Mouse (Mus musculus): Measurements from ENCODE around the gene Stac2. TPM values are rescaled to one million over a fixed set of nuclear protein-coding genes. Genes with fewer than 3 reads are reported as not detected.

Stac2 gene
- total RNA-seq, 2 experiments from 2014 or later: 8.7 to 11.7 TPM

DNA sequence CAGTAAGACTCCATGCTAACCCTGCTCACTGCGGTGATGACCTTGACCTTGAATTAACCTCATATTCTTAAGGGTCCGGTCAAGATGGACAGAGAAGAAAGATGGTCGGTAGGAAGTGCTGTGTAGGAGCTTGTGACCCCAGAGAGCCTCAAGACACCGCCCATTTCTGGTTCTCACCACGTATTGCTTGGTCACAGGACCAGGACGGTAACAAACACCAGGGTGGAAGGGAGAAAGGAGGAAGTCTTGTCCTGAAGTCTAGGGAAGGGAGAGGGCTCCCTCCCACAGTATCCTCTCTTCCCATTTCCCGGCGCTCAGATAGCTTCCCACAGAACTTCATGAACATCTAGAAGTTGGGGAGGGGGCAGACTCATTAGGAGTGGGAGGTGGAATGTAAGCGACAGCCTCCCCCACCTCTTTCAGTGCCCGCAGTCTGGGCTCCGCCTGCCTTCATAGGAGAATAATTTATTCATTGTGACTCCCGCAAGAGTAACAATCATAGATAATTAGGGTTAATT, 1.6 kb downstream of the Stac2 start:
- intact Hi-C loops (cut with DNase I): no loop called here
- DNase-seq: no peak

DNA sequence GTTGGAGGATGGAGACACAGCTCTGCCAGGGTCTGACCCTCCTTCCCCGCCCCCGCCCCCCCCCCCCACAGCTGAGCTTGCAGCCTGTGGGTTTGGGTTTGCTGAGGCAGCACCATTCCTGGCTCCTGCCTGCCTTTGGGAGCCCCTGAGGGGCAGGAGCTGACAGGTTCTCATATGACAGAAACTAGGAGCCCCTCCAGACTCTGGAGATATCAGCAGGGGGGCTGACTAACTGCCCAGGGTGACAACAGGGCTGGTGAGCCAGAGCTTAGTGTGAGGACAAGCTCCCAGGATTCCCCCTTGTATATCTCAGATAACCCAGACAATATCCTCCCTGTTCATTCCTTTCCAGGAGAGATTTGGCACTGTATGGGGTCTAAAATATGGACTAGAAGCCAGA, 2.3 kb downstream of the Stac2 start:
- intact Hi-C loops (cut with DNase I): no loop called here
- no peak for DNase-seq

GRCm38 (mm10) chr11:98050520-98050815, 2.8 kb downstream of the Stac2 start:
- no peak for DNase-seq
- intact Hi-C loops (cut with DNase I): no loop called here

- DNase-seq: no peak
- intact Hi-C loops (cut with DNase I): no loop called here
Observed at GRCm38 (mm10) chr11:98049672-98050519, 3.4 kb downstream of the Stac2 start.

DNA sequence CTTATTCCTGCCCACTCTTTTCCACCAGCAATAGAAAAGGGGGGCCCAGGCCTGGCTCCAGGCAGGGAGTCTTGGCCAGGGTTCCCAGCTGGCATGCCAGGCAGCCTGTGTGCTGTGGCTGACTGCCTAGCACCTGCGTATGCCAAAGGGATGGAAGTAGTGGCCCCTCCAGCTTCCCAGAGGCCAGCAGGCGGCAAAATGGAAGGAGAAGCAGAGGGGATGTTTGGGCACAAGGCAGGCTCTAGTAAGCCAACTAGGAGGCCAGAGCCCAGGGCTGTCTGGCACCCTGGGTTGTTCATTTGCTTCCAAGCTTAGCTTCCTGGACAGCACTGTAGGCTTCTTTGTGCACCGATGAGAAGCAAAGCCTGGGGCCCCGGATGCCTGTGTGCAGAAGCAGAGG, 5.5 kb downstream of the Stac2 start:
- DNase-seq: peak; percentile 89
- intact Hi-C loops (cut with DNase I): no loop called here

DNA sequence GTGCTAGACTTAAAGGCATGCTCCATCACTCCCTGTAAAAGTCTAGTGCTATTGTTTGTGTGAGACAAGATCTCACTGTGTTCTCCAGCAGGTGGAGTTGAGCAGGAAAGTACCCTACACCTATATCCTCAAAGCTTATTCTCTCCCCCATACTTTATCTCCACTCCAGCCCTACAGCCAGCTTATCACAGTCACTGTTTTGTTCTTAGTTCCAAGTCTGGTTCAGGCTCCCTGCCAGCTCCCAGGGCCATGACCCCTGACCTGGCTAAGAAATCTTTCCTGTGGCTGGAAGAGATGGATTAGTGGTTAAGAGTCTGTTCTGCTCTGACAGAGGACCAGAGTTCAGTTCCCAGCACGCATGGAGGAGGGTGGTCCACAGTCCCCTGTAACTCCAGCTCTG, 6.8 kb downstream of the Stac2 start:
- intact Hi-C loops (cut with DNase I): no loop called here
- DNase-seq: no peak

- intact Hi-C loops (cut with DNase I): no loop called here
- DNase-seq: no peak
Observed at GRCm38 (mm10) chr11:98045596-98045995, 7.7 kb downstream of the Stac2 start.

DNA sequence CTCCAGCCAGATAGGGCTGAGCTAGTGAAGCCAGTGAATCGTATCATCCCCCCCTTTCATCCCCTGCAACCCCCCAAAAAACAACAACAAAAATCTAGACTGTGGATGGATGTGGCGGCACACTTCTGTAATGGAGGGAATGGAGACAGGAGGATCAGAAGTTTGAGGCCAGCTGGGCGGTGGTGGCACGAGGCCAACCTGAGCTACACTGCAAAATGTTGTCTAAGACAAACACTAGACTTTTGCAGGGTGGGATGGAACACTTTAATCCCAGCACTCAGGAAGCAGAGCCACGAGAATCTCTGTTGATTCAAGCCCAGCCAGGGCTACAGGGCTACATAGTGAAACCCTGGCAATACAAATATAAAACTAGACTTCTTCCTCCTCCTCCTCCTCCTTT, 9.2 kb downstream of the Stac2 start:
- DNase-seq: no peak
- intact Hi-C loops (cut with DNase I): no loop called here

DNA sequence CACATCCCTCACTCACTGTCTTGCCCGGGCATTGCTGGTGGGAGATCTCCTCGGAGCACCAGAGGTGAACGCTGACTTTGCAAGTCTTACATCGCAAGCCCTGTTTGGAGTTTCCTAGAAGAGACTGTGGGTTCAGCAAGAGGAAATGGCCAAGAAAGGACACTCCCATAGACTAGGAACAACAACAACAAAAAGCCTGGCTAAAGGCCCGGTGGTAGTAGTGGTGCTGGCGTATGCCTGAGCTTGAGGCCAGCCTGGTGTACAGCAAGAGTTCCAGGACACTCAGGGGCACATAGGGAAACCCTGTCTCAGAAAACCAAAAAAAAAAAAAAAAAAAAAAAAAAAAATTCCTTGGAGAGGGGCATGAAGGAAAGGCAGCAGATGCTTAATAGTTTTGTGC, 10.5 kb downstream of the Stac2 start:
- no peak for DNase-seq
- intact Hi-C loops (cut with DNase I): no loop called here

- intact Hi-C loops (cut with DNase I): no loop called here
- no peak for DNase-seq
Observed at GRCm38 (mm10) chr11:98040975-98041374, 12.3 kb downstream of the Stac2 start.

- peak; percentile 73 for DNase-seq
- intact Hi-C loops (cut with DNase I): no loop called here
Observed at GRCm38 (mm10) chr11:98037871-98038270, 15.4 kb downstream of the Stac2 start.

DNA sequence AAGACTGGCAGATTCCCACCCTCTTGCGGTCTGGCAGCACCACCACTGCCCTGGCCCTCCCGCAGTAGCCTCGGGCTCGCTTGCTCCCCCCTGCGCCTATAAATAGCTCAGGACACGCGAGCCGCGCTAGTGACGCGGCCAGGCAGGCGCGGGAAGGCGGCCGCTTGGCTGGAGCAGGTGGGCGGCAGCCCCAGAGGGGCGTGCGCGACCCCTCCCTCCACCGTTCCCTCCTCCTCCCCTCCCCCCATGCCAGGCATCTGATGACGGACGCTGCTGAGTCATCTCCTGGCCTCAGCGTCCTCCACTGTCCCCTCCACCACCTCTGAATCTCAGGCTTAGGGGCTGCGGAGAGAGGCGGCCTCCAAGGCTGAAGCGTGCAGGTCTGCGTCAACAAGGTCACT, 17.3 kb downstream of the Stac2 start:
- DNase-seq: peak; percentile 68
- intact Hi-C loops (cut with DNase I): no loop called here

GRCm38 (mm10) chr11:98034840-98035239, 18.4 kb downstream of the Stac2 start:
- intact Hi-C loops (cut with DNase I): no loop called here
- DNase-seq: peak; percentile 87

GRCm38 (mm10) chr11:98034061-98034460, 19.2 kb downstream of the Stac2 start:
- intact Hi-C loops (cut with DNase I): no loop called here
- no peak for DNase-seq

DNA sequence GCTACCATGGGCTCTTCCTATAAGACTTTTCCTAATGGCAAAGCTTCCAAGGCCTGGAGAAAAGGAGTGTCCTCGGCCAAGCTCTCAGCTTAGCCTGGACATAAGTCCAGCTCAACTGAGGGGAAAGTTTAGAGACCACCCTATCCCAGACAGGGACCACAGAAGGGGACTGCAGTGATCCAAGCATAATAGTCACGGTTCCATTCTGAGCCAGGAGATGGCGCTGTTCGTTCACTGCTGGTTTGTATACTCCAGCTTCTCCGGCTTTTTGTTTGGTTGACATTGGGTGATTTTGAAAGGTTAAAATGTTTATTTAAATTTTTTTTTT, 21.9 kb downstream of the Stac2 start:
- peak; percentile 82 for DNase-seq
- intact Hi-C loops (cut with DNase I): loop anchor here (2.0 kb wide), 1 partner anchor 43 kb away; no protein-coding TSS in a partner anchor

DNA sequence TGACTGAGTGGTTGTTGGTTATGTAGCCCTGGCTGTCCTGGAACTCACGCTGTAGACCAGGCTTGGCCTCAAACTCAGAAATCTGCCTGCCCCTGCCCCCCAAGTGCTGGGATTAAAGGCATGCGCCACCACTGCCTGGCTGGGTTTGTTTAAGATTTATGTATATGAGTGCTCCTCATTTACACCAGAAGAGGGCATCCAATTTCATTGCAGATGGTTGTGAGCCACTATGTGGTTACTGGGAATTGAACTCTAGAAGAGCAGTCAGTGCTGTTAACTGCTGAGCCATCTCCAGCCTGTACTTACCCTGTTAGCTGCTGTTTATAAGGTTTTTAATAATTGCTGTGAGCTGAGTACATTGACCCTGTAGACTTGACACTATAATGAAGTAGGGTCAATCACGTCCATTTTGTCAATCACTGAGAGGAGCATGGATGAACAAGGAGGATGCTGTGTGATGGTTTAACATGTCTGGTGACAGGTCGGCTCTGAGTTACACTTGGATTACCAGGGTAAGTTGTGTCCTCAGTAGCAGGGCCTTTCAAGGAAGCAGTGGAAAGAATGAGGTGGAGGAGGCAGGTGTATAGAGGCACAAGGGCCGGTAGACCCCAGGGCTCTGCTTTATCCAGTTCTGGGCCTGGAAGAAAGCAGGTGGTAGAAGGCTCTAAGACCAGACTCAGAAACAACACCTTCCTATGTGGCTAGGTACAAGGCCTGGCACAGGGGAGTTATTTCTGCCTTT, 22.4 kb downstream of the Stac2 start:
- intact Hi-C loops (cut with DNase I): loop anchor here (2.0 kb wide), 1 partner anchor 44 kb away; no protein-coding TSS in a partner anchor
- DNase-seq: no peak

GRCm38 (mm10) chr11:98027785-98028184, 25.5 kb downstream of the Stac2 start:
- intact Hi-C loops (cut with DNase I): no loop called here
- DNase-seq: no peak

- intact Hi-C loops (cut with DNase I): no loop called here
- no peak for DNase-seq
Observed at GRCm38 (mm10) chr11:98027297-98027688, 26.0 kb downstream of the Stac2 start.

DNA sequence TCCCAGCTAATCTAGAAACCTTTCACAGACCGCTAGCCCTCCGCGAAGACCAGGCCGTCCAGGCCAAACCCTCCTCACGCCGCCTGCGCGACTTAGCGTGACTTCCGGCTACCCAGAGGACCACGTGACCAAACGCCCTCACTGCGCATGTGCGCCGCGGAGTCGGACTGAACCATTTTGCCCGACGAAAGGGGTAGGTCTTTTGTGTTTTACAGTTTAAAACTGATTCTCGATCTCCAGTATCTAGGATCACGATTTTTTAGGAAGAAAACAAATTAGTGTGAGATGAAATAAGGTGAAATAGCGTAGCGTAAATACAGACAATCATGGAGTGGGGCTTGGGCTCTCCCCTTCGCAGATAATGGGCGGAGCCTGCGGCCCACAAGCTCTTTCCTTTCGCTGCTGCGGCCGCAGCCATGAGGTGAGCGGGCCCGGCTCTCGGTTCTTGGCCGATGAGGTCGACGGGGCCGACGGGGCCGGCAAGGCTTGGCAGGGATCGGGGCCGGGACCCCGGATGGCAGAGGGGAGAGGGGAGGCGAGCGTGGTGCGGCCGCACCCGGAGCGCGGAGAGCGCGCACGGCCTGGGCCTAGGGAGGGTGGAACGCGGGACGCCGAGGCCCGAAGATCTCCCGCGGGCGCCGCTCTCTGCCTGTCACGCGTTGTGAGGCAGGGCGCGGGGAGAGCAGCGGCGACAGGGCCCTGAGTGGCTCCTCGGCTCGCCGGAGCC, 26.5 kb downstream of the Stac2 start, which contains the start of gene Rpl19:
TSS of gene Rpl19 (plus strand) at position 141 of the 727 bp plus-strand sequence.
- peak; percentile 95 for DNase-seq
- intact Hi-C loops (cut with DNase I): no loop called here

DNA sequence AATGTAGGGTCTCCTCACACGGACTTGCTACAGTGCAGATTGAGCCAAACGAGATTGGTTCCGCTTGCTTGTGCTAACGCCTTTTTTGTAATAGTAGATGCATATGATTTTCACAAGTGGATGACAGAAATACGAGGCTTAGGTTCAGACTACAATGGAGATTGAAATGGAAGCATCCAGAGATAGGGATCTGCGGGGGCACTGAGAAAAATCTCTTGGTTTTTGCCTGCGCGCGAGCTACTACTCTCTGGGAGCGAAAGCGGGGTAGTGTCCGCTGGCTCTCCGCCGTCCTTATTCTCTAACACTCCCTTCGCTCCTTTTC, 27.1 kb downstream of the Stac2 start:
- intact Hi-C loops (cut with DNase I): no loop called here
- DNase-seq: no peak

- intact Hi-C loops (cut with DNase I): no loop called here
- DNase-seq: no peak
Observed at GRCm38 (mm10) chr11:98024516-98024915, 28.7 kb downstream of the Stac2 start.
